Mouse (Mus musculus): ENCODE data around the gene Slc12a4.

- TF ChIP-seq POLR2A (IDR thresholded peaks at IDR 0.05; ENCODE audit: borderline replicate concordance, extremely low read depth, low read depth, low read length) (no peak), CTCF (IDR thresholded peaks at IDR 0.05; ENCODE audit: insufficient read depth, low read length) (no peak)
These were observed 36.0 kb upstream of the Slc12a4 start for GRCm38 (mm10) chr8:106001908-106002307.
